Mouse (Mus musculus): ENCODE measurements around the gene Uckl1.

DNA sequence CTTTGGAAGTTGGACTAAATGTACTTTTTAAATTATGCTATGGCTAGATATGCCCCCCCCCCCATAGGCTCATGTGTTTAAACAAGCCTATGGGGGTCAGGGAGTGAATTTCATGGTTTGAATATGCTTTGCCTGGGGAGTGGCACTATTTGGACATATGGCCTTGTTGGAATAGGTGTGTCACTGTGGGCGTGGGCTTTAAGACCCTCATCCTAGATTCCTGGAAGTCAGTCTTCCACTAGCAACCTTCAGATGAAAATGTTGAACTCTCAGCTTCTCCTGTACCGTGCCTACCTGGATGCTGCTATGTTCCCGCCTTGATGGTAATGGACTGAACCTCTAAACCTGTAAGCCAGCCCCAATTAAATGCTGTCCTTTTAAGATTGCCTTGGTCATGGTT lies 52.1 kb downstream of the Uckl1 start:
- TF ChIP-seq CTCF (conservative IDR thresholded peaks at IDR 0.05 in 1 of 2, IDR thresholded peaks at IDR 0.05 in 1 of 2; ENCODE audit: low read depth in 2 of 2, low read length in 2 of 2): no peak
- TF ChIP-seq ZMIZ1 (IDR thresholded peaks at IDR 0.05; ENCODE audit: low read depth, low read length): no peak
- TF ChIP-seq NELFE (IDR thresholded peaks at IDR 0.05; ENCODE audit: low read depth, low read length): no peak
- TF ChIP-seq POLR2AphosphoS2 (IDR thresholded peaks at IDR 0.05; ENCODE audit: low read depth, low read length): no peak
- no peak for TF ChIP-seq EP300 (IDR thresholded peaks at IDR 0.05; ENCODE audit: low read length)
- TF ChIP-seq SIN3A (IDR thresholded peaks at IDR 0.05; ENCODE audit: low read length): no peak
